Mouse (Mus musculus) brain, embryonic 14.5 days (tissue): ENCODE results near the gene Gm14226. TPM values are rescaled to one million over a fixed set of nuclear protein-coding genes. Genes with fewer than 3 reads are reported as not detected.
"Not testable (repeated sequence)": the region's sequence is repeated elsewhere in the genome, so short reads cannot be mapped to it uniquely, and the experiment has no call there.

Source experiments
- DNase-seq: peaks from one replicate; pipeline ENCODE4 v3.0.0-alpha.2; 2011; ENCODE audit warnings: low read depth
- CTCF ChIP-seq: fragments of 200-500 bp; IDR thresholded peaks from 2 replicates; pipeline ENCODE4 v1.5.1; 2012; ENCODE audit warnings: inconsistent platforms, mild to moderate bottlenecking, moderate library complexity, borderline replicate concordance; ENCODE audit not compliant: insufficient read depth, insufficient read length; ENCODE audit errors: extremely low read depth
- POLR2A ChIP-seq: fragments of 200-500 bp; IDR thresholded peaks from 2 replicates; pipeline ENCODE4 v1.6.1; 2012; ENCODE audit warnings: mild to moderate bottlenecking, inconsistent platforms, borderline replicate concordance; ENCODE audit not compliant: poor library complexity, insufficient read depth, insufficient read length, severe bottlenecking; ENCODE audit errors: extremely low read depth
- polyA plus RNA-seq: library from polyadenylated mRNA; depleted of rRNA; stranded (reverse); fragments of >200 nt; gene quantifications from 2 replicates; pipeline ENCODE4 v1.2.3, GENCODE M21; 2012; rRNA removed

Gm14226 gene
- polyA plus RNA-seq, 1 experiment = 0.15 TPM

GRCm38 (mm10) chr2:155051622-155052351 is 33.7 kb downstream of the Gm14226 start:
- peak; percentile 12 for DNase-seq

DNA sequence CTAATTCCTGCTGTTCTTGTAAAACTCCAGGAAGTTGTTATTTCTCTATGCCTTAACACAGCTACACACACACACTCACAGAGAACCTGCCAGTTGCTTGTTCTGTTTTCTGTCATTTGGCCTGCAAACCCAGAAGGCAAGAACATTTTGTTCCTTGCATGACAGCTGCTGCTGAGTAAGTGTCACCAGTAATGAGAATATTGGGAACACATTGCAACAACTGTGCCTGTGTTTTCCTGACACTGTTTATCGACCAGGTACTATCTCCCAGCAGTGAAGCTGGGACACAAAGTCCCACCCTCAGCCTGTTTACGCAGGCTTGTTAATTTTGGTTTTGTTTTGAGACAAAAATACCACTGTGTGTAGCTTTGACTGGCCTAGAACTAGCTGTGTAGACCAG is 34.6 kb downstream of the Gm14226 start:
- DNase-seq = no peak
- no peak for TF ChIP-seq CTCF
- no peak for TF ChIP-seq POLR2A

More at GRCm38 (mm10) chr2:155051622-155052351, 33.7 kb downstream of the Gm14226 start:
- TF ChIP-seq CTCF (no peak), POLR2A (no peak)

DNA sequence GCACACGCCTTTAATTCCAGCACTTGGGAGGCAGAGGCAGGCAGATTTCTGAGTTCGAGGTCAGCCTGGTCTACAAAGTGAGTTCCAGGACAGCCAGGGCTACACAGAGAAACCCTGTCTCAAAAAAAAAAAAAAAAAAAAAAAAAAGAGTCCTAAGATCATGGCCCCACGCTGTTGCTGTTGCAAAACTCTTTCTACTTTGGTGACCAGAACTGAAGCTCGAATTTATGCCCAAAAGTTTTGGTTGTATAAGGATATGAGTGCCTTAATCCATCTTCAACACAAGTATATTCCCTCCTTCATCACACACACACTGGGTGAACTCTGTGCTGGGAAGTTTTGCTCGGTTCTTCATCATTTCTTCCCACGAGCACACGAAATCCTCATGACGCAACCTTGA is 35.4 kb downstream of the Gm14226 start:
- not testable (repeated sequence) for DNase-seq

DNA sequence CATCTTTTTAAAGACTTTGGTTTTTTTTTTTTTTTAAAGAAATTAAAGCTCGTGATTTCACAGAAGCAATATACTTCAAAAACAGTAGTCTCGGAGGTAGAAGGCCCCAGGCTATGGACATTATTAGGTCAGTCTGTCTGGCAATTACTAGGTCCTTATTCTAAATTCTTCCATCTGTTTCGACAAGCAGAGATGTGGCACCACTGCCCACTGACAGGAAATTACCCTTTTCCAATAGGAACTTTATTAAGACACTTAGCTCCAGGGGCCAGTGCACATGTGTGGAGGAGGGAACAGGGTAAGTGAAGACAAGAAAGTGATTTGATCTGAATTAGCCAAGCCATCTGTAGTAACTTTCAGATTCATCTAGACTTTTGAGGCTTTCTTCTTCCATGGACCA is 36.6 kb downstream of the Gm14226 start:
- no peak for TF ChIP-seq CTCF
- no peak for TF ChIP-seq POLR2A
- DNase-seq = no peak

- no peak for DNase-seq
- TF ChIP-seq CTCF (no peak), POLR2A (no peak)
These were observed 38.1 kb downstream of the Gm14226 start for GRCm38 (mm10) chr2:155056076-155056578.

GRCm38 (mm10) chr2:155057361-155057760 is 39.3 kb downstream of the Gm14226 start:
- TF ChIP-seq CTCF (no peak), POLR2A (no peak)
- no peak for DNase-seq

DNA sequence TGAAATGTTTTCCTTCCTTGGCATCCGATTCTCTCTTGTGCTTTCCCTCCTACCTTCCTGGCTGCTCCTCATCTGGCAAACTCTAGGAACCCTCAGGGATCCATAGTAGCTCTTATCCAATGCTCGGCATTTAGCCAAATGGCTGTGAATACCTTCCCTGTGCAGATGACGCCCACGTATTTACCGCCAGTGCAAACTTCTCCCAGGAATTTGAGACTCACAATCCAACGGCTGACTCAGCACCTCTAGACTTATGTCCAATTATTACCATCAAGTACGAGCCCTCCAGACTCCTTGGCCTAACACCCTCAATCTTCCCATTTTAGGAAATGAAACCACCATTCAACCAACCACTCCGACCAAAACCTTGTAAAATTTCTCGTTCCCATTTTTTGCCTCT is 53.0 kb downstream of the Gm14226 start:
- TF ChIP-seq CTCF = no peak
- TF ChIP-seq POLR2A = no peak
- peak; percentile 5 for DNase-seq

- no peak for DNase-seq
- no peak for TF ChIP-seq CTCF
These were observed 54.5 kb downstream of the Gm14226 start for GRCm38 (mm10) chr2:155072353-155073145.

- DNase-seq = no peak
- TF ChIP-seq CTCF (no peak), POLR2A (no peak)
These were observed 55.3 kb downstream of the Gm14226 start for GRCm38 (mm10) chr2:155073347-155073746.

DNA sequence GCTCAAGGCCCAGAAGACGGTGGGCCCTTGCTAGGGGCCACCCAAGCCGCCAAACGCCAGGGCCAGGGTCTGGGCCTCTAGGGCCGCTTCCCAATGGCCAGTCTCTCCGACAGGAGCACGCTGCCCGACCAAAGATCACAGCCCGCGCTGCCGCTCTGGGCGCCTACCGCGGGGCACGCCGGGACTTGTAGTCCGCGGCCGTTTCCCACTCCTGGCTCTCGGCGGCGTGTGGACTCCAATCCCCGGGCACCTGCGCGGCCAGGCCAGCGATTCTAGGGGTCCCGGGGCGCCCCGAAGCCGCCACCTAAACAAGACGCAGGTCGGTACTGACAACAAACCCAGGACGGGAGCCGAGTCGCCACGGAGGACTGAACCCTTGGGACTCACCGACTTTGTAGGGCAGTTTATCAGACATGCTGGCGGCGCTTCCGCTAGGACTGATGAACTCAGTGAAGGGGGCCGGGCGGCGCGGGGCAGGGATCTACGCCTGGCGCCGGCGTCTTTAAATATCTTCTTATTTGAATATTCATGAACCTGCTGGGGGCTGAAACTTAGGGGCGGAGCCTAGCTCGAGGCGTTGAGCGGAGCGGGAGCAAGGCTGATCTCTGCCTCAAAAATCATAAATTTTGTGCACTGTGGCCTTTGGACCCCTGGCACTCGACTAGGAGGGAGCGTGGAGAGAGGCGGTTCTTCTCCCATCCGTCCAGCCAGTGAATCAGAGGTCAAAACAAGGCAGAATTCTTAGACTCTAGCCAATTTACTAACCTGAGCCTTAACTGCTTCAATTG is 56.1 kb downstream of the Gm14226 start, which contains the start of gene Ahcy:
Gene Ahcy (minus strand): TSS at position 520 of the 788 bp plus-strand sequence.
- TF ChIP-seq POLR2A (peak; percentile 55; the same call in 1 of the 2 replicates), CTCF (no peak)
- DNase-seq = peak; percentile 96

GRCm38 (mm10) chr2:155074766-155075330 is 56.8 kb downstream of the Gm14226 start:
- DNase-seq = no peak
- TF ChIP-seq POLR2A = no peak
- TF ChIP-seq CTCF = no peak

DNA sequence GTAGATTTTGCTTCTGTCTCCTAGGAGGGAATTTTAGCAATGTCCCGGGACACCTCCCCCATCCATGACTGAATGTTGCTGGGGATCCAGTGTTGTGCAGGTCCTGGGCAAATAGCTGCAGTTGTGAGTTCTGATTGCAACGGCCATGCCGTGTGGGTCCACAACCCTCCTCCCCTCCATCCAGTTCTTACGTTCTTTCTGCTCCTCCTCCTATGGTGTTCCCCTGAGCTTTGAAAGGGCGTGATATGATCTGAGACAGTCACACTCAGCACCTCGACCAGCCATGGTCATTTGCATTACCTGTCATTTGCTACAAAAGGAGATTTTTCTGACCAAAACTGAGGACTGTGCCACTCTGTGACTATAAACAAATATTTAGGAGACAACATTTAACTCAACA is 57.6 kb downstream of the Gm14226 start:
- TF ChIP-seq POLR2A (no peak), CTCF (no peak)
- DNase-seq = no peak

Other genes starting within 250 kb of the Gm14226 start
- gene Gm14214, start 248.2 kb upstream of the Gm14226 start, polyA plus RNA-seq = not detected in 2 replicates
- 253 and 290 TPM in 2 replicates for gene Raly, start 227.2 kb upstream of the Gm14226 start, polyA plus RNA-seq
- gene a, start 226.9 kb upstream of the Gm14226 start, polyA plus RNA-seq = 4.1 and 6.5 TPM in 2 replicates
- 43.0 and 58.8 TPM in 2 replicates for gene Eif2s2, start 125.3 kb upstream of the Gm14226 start, polyA plus RNA-seq
- gene Ahcy, start 56.2 kb downstream of the Gm14226 start, polyA plus RNA-seq = 73.0 and 87.3 TPM in 2 replicates
- gene Itch, start 115.2 kb downstream of the Gm14226 start, polyA plus RNA-seq = 20.5 and 26.6 TPM in 2 replicates
- gene Dynlrb1, start 218.3 kb downstream of the Gm14226 start, polyA plus RNA-seq = 748 and 859 TPM in 2 replicates